Comparison of ENCODE assay signal across 29 mouse cellular contexts in the genomic region with DNA sequence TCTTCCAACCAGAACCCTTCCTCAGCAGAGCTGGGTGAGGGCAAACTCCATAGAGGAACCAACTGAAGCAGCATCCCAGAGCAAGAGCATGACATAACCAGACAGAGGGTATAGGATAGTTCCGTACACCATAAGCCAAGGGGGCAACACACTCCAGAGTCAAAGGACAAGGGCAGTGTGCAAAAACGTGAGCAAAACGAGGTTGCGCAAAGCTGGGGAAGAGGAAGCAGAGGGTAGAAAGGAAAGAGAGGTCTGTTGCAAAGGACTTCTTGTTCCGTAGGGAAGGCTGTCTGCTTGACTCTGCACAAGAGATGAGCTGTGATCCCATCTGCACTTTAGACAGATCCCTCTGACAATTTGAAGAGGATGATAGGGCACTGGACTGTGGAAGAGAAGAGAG. TPM values are rescaled to one million over a fixed set of nuclear protein-coding genes. Genes with fewer than 3 reads are reported as not detected.
"Had no signal": no experiment of that assay in that cellular context is flagged by ENCODE, and none has a peak within 500 bp of the region (broad histone marks: within the 10 kb centered on the region; RNA-seq: fewer than 3 reads in every experiment).

No protein-coding gene starts in this region.

- H3K36me3 ChIP-seq: heart, embryonic 12.5 days; hindbrain, embryonic 13.5 days; hindbrain, embryonic 15.5 days; kidney, embryonic 15.5 days; limb, embryonic 13.5 days; limb, embryonic 15.5 days; liver, embryonic 12.5 days had no signal

- H3K27ac ChIP-seq: heart, adult 2 months; hindbrain, embryonic 13.5 days; hindbrain, embryonic 15.5 days; hindbrain, postnatal 0 days; kidney, embryonic 15.5 days; kidney, postnatal 0 days; limb, embryonic 13.5 days; limb, embryonic 15.5 days; liver, embryonic 12.5 days; liver, embryonic 14.5 days had no signal

- ATAC-seq: hindbrain, postnatal 0 days; intestine, embryonic 16.5 days; liver, embryonic 12.5 days had no signal

- H3K4me3 ChIP-seq: heart, adult 2 months; heart, embryonic 12.5 days; hindbrain, embryonic 13.5 days; hindbrain, embryonic 15.5 days; kidney, embryonic 15.5 days; limb, embryonic 13.5 days; limb, embryonic 15.5 days; liver, embryonic 12.5 days had no signal

- H3K4me1 ChIP-seq: hindbrain, embryonic 13.5 days; hindbrain, embryonic 15.5 days; liver, embryonic 12.5 days had no signal

- DNase-seq: gastrocnemius, postnatal 14 days; gastrocnemius, postnatal 36 days; heart, adult 2 months; heart, postnatal 10 days; heart, postnatal 4 days; kidney, adult 11 months; kidney, adult 2 months; kidney, adult 9 months; kidney, postnatal 14 days; kidney, postnatal 36 days; layer of hippocampus, adult 9-11 months; layer of hippocampus, postnatal 36 days; left cerebral cortex, postnatal 4 days had no signal

- H3K9ac ChIP-seq: heart, embryonic 12.5 days; hindbrain, embryonic 13.5 days; hindbrain, embryonic 15.5 days; kidney, embryonic 15.5 days; limb, embryonic 13.5 days; limb, embryonic 15.5 days; liver, embryonic 12.5 days; liver, embryonic 14.5 days had no signal

- H3K4me2 ChIP-seq: heart, embryonic 12.5 days; hindbrain, embryonic 13.5 days; hindbrain, embryonic 15.5 days; kidney, embryonic 15.5 days; limb, embryonic 13.5 days; limb, embryonic 15.5 days; liver, embryonic 12.5 days had no signal

- H3K9me3 ChIP-seq: heart, embryonic 12.5 days; hindbrain, embryonic 13.5 days; hindbrain, embryonic 15.5 days; kidney, embryonic 15.5 days; limb, embryonic 13.5 days; limb, embryonic 15.5 days; liver, embryonic 12.5 days had no signal

RNA-seq across cellular contexts. Expression of a gene that starts 6.0 kb away (rescaled TPM):
- total RNA-seq: liver, adult 2 months had no signal
- polyA plus RNA-seq: hindbrain, embryonic 11.5 days; hindbrain, embryonic 13.5 days; intestine, embryonic 14.5 days; intestine, embryonic 16.5 days; limb, embryonic 11.5 days; limb, embryonic 13.5 days; limb, embryonic 15.5 days; liver, adult 2 months; liver, embryonic 12.5 days; liver, embryonic 14.5 days had no signal

RNA-seq across cellular contexts. Expression of a gene that starts 24.3 kb away (rescaled TPM):
- total RNA-seq: gastrocnemius, adult 18-20 months; gastrocnemius, postnatal 36 days; liver, adult 2 months had no signal
- polyA plus RNA-seq: liver, adult 2 months; liver, embryonic 14.5 days had no signal
